Mouse (Mus musculus) forebrain, embryonic 14.5 days (tissue): ENCODE measurements around the gene Usp22. TPM values are rescaled to one million over a fixed set of nuclear protein-coding genes. Genes with fewer than 3 reads are reported as not detected.

ENCODE experiments used
- ATAC-seq: fragments of 200-750 bp; cut with Nextera tagmentation; 2 replicates; pipeline ENCODE4 v1.8.0; 2017; ENCODE audit warnings: mild to moderate bottlenecking, moderate library complexity
- DNase-seq: peaks from one replicate; pipeline ENCODE4 v3.0.0-alpha.2; 2015; ENCODE audit warnings: low spot score
- H3K27ac ChIP-seq: fragments of 300-500 bp; sonication (generic); 2 replicates; pipeline ENCODE4 v1.5.1; 2014; ENCODE audit warnings: low read depth, mild to moderate bottlenecking, control low read depth, low read length, moderate library complexity
- H3K27me3 ChIP-seq: fragments of 300-500 bp; sonication (generic); replicated peaks from 2 replicates; pipeline ENCODE4 v1.6.1; 2014; ENCODE audit warnings: low read length, control low read depth, mixed read lengths; ENCODE audit not compliant: control insufficient read depth, insufficient read depth
- H3K36me3 ChIP-seq: fragments of 300-500 bp; sonication (generic); 2 replicates; pipeline ENCODE4 v1.6.1; 2014; ENCODE audit warnings: low read length, control low read depth; ENCODE audit not compliant: control insufficient read depth, insufficient read depth
- H3K4me1 ChIP-seq: fragments of 300-500 bp; sonication (generic); 2 replicates; pipeline ENCODE4 v1.6.1; 2014; ENCODE audit warnings: antibody characterized with exemption, low read length, control low read depth; ENCODE audit not compliant: control insufficient read depth, insufficient read depth
- H3K4me2 ChIP-seq: fragments of 300-500 bp; sonication (generic); 2 replicates; pipeline ENCODE4 v1.6.1; 2014; ENCODE audit warnings: mild to moderate bottlenecking, control low read depth, low read length
- H3K4me3 ChIP-seq: fragments of 300-500 bp; sonication (generic); 2 replicates; pipeline ENCODE4 v1.5.1; 2014; ENCODE audit warnings: low read depth, low read length, control low read depth
- H3K9ac ChIP-seq: fragments of 300-500 bp; sonication (generic); 2 replicates; pipeline ENCODE4 v1.6.1; 2014; ENCODE audit warnings: mild to moderate bottlenecking, low read length, control low read depth, moderate library complexity
- H3K9me3 ChIP-seq: fragments of 300-500 bp; sonication (generic); replicated peaks from 2 replicates; pipeline ENCODE4 v1.6.1; 2016; ENCODE audit warnings: low read length, control low read depth, mixed read lengths; ENCODE audit not compliant: control insufficient read depth
- WGBS: fragments of 180-500 bp; shearing (Covaris S2); extraction: QIAGEN DNeasy Blood & Tissue Kit; methylation state at CpG from one replicate; pipeline ENCODE4 v1.1.7; 2014; 5-methylcytosine and 5-hydroxymethylcytosine counted together
- polyA plus RNA-seq: library from polyadenylated mRNA; unstranded; fragments of >200 nt; fragmentation: Nextera tagmentation; extraction: Ambion mirVana; gene quantifications from 2 replicates; pipeline ENCODE4 v1.2.1, GENCODE M21; 2014

Usp22 gene
- polyA plus RNA-seq, 1 experiment from 2014 or later: 359 TPM

- Histone ChIP-seq H3K36me3 (peaks cover 100% of the 10 kb centered on the region), H3K9me3 (no peaks in the 10 kb centered on the region), H3K4me1 (no peaks in the 10 kb centered on the region), H3K27me3 (no peaks in the 10 kb centered on the region), H3K9ac (no peak overlapping the region), H3K27ac (no peak overlapping the region), H3K4me3 (no peak overlapping the region), H3K4me2 (no peak overlapping the region)
- peak; percentile 33 for DNase-seq
- 71% methylated on average over 3 of the region's 3 CpGs for WGBS
- ATAC-seq: no peak
Observed at GRCm38 (mm10) chr11:61158141-61158540, 16.7 kb downstream of the Usp22 start.

DNA sequence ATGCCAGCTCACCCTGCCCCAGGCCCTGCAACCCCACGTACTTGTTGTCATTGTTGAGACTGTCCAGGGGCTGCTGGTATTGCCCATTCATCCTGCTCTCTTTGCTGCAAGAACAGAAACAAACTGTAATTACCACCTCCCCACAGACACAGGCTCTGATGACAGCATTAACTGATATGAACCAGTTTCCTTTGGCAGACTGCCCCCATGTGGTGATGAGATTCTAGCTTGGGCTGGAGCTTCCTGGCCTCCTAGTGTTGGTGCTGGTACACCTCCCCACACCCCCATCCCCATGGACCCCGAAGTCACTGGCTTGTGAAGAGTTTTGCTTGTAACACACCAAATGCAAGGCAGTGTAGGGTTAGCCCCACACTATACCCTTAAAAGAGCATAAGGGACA, 19.1 kb downstream of the Usp22 start:
- WGBS: 76% methylated on average over 2 of the region's 2 CpGs
- ATAC-seq (no peak), DNase-seq (peak; percentile 25)
- no peaks in the 10 kb centered on the region for H3K9me3 ChIP-seq
- no peak overlapping the region for H3K4me3 ChIP-seq
- H3K9ac ChIP-seq: no peak overlapping the region
- H3K27ac ChIP-seq: no peak overlapping the region
- no peaks in the 10 kb centered on the region for H3K27me3 ChIP-seq
- H3K4me2 ChIP-seq: no peak overlapping the region
- peaks cover 97% of the 10 kb centered on the region for H3K36me3 ChIP-seq
- no peaks in the 10 kb centered on the region for H3K4me1 ChIP-seq

DNA sequence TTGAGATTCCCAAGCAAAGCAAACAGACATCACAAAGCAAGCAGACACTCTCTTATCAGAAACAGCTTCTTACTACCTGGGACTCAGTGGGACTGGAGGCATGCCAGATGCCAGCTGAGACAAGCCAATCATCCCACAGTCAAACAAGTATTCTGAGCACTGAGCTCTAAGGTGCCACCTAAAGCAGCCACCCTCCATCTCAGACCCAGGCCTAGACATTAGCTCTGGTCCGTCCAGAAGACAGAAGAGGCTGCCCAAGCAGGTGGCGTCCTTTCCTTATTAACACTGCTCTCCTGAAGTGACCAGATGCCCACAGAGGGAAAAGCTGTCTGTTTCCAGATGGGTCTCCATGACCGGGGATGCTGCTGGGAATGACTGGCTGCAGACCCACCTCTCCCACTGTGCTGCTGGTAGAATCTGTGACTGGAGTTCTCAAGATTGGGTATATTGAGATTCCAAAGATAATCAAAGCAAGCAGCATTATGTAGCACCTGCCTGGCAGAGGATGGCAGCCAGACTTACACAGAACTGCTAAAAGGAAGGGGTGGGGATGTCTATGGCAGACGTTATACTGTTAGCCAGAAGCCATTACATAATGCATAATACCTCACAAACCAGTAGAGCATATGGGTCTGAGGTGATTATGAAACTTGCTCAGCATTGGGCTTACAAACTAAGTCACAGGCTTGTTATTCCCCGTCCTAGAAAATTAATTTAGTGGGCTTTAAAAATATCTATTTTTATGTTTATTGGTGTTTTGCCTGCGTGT, 24.4 kb downstream of the Usp22 start:
- WGBS: 72% methylated on average over 6 of the region's 6 CpGs
- peaks cover 44% of the 10 kb centered on the region for H3K36me3 ChIP-seq
- H3K4me1 ChIP-seq: peaks cover 7% of the 10 kb centered on the region; the same call in 1 of the 2 replicates
- DNase-seq (no peak), ATAC-seq (no peak)
- H3K27ac ChIP-seq: no peak overlapping the region
- H3K27me3 ChIP-seq: no peaks in the 10 kb centered on the region
- H3K9me3 ChIP-seq: no peaks in the 10 kb centered on the region
- H3K4me2 ChIP-seq: no peak overlapping the region
- H3K4me3 ChIP-seq: no peak overlapping the region
- H3K9ac ChIP-seq: no peak overlapping the region

DNA sequence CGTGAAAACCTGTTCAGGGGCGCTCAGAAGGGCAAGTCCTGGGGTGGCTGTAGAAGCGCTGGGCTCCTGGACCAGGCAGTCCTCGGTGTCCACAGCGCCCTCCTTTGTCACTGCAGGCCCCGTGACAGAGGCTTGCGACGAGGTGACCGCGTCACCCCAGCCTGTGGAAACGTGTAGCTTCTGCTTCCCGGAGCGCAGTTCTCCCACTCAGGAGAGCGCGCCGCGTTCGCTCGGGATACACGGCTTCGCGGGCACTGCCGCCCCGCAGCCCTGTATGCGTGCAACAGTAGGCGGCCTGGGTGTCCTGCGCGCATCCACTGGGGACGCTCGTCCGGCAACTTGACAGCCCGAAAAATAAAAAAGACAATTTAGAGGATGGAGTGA, 27.6 kb downstream of the Usp22 start:
- peak; percentile 45 for DNase-seq
- Histone ChIP-seq H3K27me3 (no peaks in the 10 kb centered on the region), H3K4me2 (peak overlapping the region; percentile 71), H3K4me3 (peak overlapping the region; percentile 32), H3K4me1 (peaks cover 7% of the 10 kb centered on the region; the same call in 1 of the 2 replicates), H3K27ac (no peak overlapping the region), H3K9ac (peak overlapping the region; percentile 58), H3K36me3 (peaks cover 12% of the 10 kb centered on the region), H3K9me3 (no peaks in the 10 kb centered on the region)
- WGBS: 7% methylated on average over 28 of the region's 32 CpGs
- ATAC-seq: peak; percentile 54

DNA sequence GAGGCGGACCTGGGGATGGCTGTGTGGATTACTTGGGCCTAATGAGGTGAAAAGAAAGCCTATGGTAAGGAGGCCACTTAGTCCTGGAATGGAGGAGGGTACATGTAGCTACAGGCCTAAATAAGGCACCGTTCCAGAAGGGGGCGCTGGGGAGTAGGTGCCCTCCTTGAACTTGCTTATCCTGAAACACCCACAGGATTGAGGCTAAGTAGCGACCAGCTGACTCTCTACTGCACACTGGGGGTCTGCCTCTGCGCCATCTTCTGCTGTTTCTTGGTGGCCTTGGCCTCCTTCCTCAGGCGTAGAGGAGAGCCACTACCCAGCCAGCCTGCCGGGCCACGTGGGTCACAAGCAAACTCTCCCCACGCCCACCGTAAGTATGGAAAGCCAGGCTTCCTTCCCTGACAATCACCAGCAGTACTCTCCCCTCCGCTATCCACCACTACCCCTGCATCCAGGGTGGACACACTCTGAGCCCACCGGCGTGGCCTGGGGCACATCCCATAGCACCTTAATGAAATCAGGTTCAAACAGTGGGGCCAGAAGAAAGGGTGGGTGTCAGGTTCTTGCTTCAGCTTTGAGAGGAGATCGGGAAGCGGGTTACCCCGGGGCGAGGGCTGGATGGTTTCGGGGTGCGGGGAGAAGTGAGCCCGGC, 28.1 kb downstream of the Usp22 start:
- peak; percentile 45 for DNase-seq
- peak overlapping the region; percentile 71 for H3K4me2 ChIP-seq
- no peaks in the 10 kb centered on the region for H3K9me3 ChIP-seq
- peaks cover 7% of the 10 kb centered on the region for H3K36me3 ChIP-seq
- 0 out of 2 replicates have a peak, but pooled peaks have one; percentile 31 for ATAC-seq
- H3K4me3 ChIP-seq: peak overlapping the region; percentile 32
- 18% methylated on average over 20 of the region's 20 CpGs for WGBS
- H3K9ac ChIP-seq: peak overlapping the region; percentile 58
- peaks cover 7% of the 10 kb centered on the region; the same call in 1 of the 2 replicates for H3K4me1 ChIP-seq
- H3K27ac ChIP-seq: no peak overlapping the region
- H3K27me3 ChIP-seq: no peaks in the 10 kb centered on the region

- DNase-seq: no peak
- ATAC-seq: no peak
- H3K27ac ChIP-seq: no peak overlapping the region
- H3K4me3 ChIP-seq: no peak overlapping the region
- H3K27me3 ChIP-seq: no peaks in the 10 kb centered on the region
- WGBS: 61% methylated on average over 8 of the region's 8 CpGs
- H3K4me2 ChIP-seq: no peak overlapping the region
- H3K9ac ChIP-seq: no peak overlapping the region
- H3K4me1 ChIP-seq: peaks cover 7% of the 10 kb centered on the region; the same call in 1 of the 2 replicates
- H3K36me3 ChIP-seq: no peaks in the 10 kb centered on the region
- no peaks in the 10 kb centered on the region for H3K9me3 ChIP-seq
Observed at GRCm38 (mm10) chr11:61145551-61145950, 29.3 kb downstream of the Usp22 start.

- Histone ChIP-seq H3K36me3 (no peaks in the 10 kb centered on the region), H3K4me3 (no peak overlapping the region), H3K4me1 (peaks cover 7% of the 10 kb centered on the region; the same call in 1 of the 2 replicates), H3K9me3 (no peaks in the 10 kb centered on the region), H3K4me2 (no peak overlapping the region), H3K9ac (no peak overlapping the region), H3K27ac (no peak overlapping the region), H3K27me3 (no peaks in the 10 kb centered on the region)
- WGBS: 75% methylated on average over 7 of the region's 7 CpGs
- ATAC-seq (no peak), DNase-seq (no peak)
Observed at GRCm38 (mm10) chr11:61143564-61144469, 31.0 kb downstream of the Usp22 start.

GRCm38 (mm10) chr11:61142941-61143530, 31.8 kb downstream of the Usp22 start:
- WGBS: 79% methylated on average over 6 of the region's 6 CpGs

More at GRCm38 (mm10) chr11:61142941-61143530, 31.8 kb downstream of the Usp22 start:
- DNase-seq (no peak), ATAC-seq (no peak)
- Histone ChIP-seq H3K4me3 (no peak overlapping the region), H3K36me3 (no peaks in the 10 kb centered on the region), H3K9me3 (no peaks in the 10 kb centered on the region), H3K27me3 (no peaks in the 10 kb centered on the region), H3K9ac (no peak overlapping the region), H3K4me1 (peaks cover 7% of the 10 kb centered on the region; the same call in 1 of the 2 replicates), H3K4me2 (no peak overlapping the region), H3K27ac (no peak overlapping the region)
